In genomic region chr9:75231841-75232746, GRCm38 (mm10) we compare ENCODE assay signal across 8 mouse cellular contexts. TPM values are rescaled to one million over a fixed set of nuclear protein-coding genes. Genes with fewer than 3 reads are reported as not detected.
DNase-seq lines count a peak whose midpoint lies in the region; ATAC-seq and TF ChIP-seq lines count a peak whose summit lies in the region.

Gene Myo5c (plus strand): TSS chr9:75232020.

- intact Hi-C loops in left cerebral cortex, postnatal 10 days (cut with DNase I) = no loop called here

- in situ Hi-C loops in Patski (cut with MboI; ENCODE audit: low pct_unique_long_range_greater_than_20kb) = no loop called here

- TF ChIP-seq POLR2A in kidney, adult 2 months (IDR thresholded peaks at IDR 0.05; ENCODE audit: low read depth, low read length) = no peak
- peak; percentile 88; the same call in 1 of the 2 replicates for TF ChIP-seq POLR2A in lung, adult 2 months (IDR thresholded peaks at IDR 0.05; ENCODE audit: borderline replicate concordance, extremely low read depth, low read depth, low read length)

- CTCF ChIA-PET in Patski (lab: Charles Lee) = interaction anchor here (0.6 to 1.1 kb wide), 5 partner anchors 10 to 182 kb away, joined by 3 to 4 read pairs (median 3); no protein-coding TSS in a partner anchor

- H3K4me1 ChIP-seq in kidney, adult 2 months (ENCODE audit: control insufficient read depth, insufficient read depth, low read length) = no peaks in the 10 kb centered on the region
- no peaks in the 10 kb centered on the region for H3K4me1 ChIP-seq in lung, adult 2 months (ENCODE audit: control insufficient read depth, insufficient read depth, low read length)

- H3K36me3 ChIP-seq in kidney, adult 2 months (ENCODE audit: control insufficient read depth, insufficient read depth, low read length) = no peaks in the 10 kb centered on the region

- no peak for DNase-seq in Patski (ENCODE audit: low read depth, low spot score)
- DNase-seq in embryo, embryonic 10 days (ENCODE audit: low spot score) = peak; percentile 51
- DNase-seq in heart, adult 9 months (ENCODE audit: low spot score in 2 of 2) = peak; percentile 42 to 49
- peak; percentile 82 for DNase-seq in kidney, adult 2 months
- peak; percentile 79 for DNase-seq in lung, adult 2 months
- peak; percentile 64 for DNase-seq in retina, postnatal 1 day
- DNase-seq in left cerebral cortex, postnatal 10 days (ENCODE audit: extremely low spot score in 1 of 2, low spot score in 2 of 2) = no peak

- WGBS in kidney, adult 2 months = 6% methylated on average over 48 of the region's 48 CpGs
- 6% methylated on average over 48 of the region's 48 CpGs for WGBS in lung, adult 2 months

- POLR2A ChIA-PET in Patski (lab: Charles Lee) = interaction anchor here (0.7 kb wide), 2 partner anchors 59 to 70 kb away, joined by 4 to 5 read pairs; no protein-coding TSS in a partner anchor

- H3K27ac ChIP-seq in kidney, adult 2 months (ENCODE audit: insufficient read depth, low read depth, low read length) = 0 out of 2 replicates have a peak within 1 kb of the TSS, but pooled peaks have one; percentile 26

- peak within 1 kb of the TSS; percentile 62 for H3K4me3 ChIP-seq in kidney, adult 2 months (ENCODE audit: insufficient read depth, low read depth, low read length)
- H3K4me3 ChIP-seq in lung, adult 2 months (replicated peaks; ENCODE audit: extremely low read depth, low read depth, low read length) = peak within 1 kb of the TSS; percentile 70

- TF ChIP-seq CTCF in Patski (IDR thresholded peaks at IDR 0.05) = no peak
- TF ChIP-seq CTCF in kidney, adult 2 months (conservative IDR thresholded peaks at IDR 0.05; ENCODE audit: insufficient read depth, insufficient read length, low read depth, low read length) = no peak
- no peak for TF ChIP-seq CTCF in lung, adult 2 months (IDR thresholded peaks at IDR 0.05; ENCODE audit: insufficient read depth, low read length)

- no peaks in the 10 kb centered on the region for H3K27me3 ChIP-seq in Patski
- no peaks in the 10 kb centered on the region for H3K27me3 ChIP-seq in kidney, adult 2 months (replicated peaks; ENCODE audit: control insufficient read depth, insufficient read depth, low read length)

- peak; percentile 66 for ATAC-seq in Patski
- no peak for ATAC-seq in erythroid progenitor cell, adult 5-6 weeks (replicated peaks; ENCODE audit: low FRiP score, poor library complexity, severe bottlenecking)

RNA-seq across cellular contexts. Expression of gene Myo5c, which starts in this region (rescaled TPM):
- 20.1 TPM for polyA plus RNA-seq in Patski (2021)
- 7.1 and 7.5 TPM in 2 replicates for polyA plus RNA-seq in kidney, adult 2 months (2012; rRNA removed)
- polyA plus RNA-seq in lung, adult 2 months (2012; rRNA removed) = 44.8 and 53.2 TPM in 2 replicates
- not detected in 2 replicates for total RNA-seq in erythroid progenitor cell, adult 5-6 weeks (2015; ENCODE audit: low replicate concordance)
- not detected in 2 replicates for total RNA-seq in erythroid progenitor cell, adult 5-6 weeks (2017; ENCODE audit: low replicate concordance)
- total RNA-seq in left cerebral cortex, postnatal 10 days (2021) = 1 to 10 TPM; 1.3 to 1.4 TPM

Comparison
In these comparisons a context has a peak if more than half of its experiments do, and no peak if none do; other contexts are left out.
1. DNase-seq: peak in embryo, embryonic 10 days (single experiment), heart, adult 9 months (2 of 2), kidney, adult 2 months (single experiment), lung, adult 2 months (single experiment) and retina, postnatal 1 day (single experiment); none in Patski (single experiment) and left cerebral cortex, postnatal 10 days (0 of 2).